Mouse (Mus musculus): ENCODE data around the gene Ikzf3. TPM values are rescaled to one million over a fixed set of nuclear protein-coding genes. Genes with fewer than 3 reads are reported as not detected.

Gene Ikzf3
- polyA plus RNA-seq, 2 experiments, result 0.23 to 0.45 TPM

- Histone ChIP-seq H3K4me1 (ENCODE audit: control insufficient read depth, insufficient read depth, low read length) (no peaks in the 10 kb centered on the region), H3K9me3 (ENCODE audit: control insufficient read depth, low read length) (no peaks in the 10 kb centered on the region), H3K27me3 (ENCODE audit: control insufficient read depth, insufficient read depth, low read length) (no peaks in the 10 kb centered on the region), H3K36me3 (ENCODE audit: control insufficient read depth, insufficient read depth, low read length) (no peaks in the 10 kb centered on the region), H3K4me2 (replicated peaks; ENCODE audit: low read depth, low read length, severe bottlenecking) (no peak overlapping the region), H3K27ac (replicated peaks; ENCODE audit: low read depth, low read length) (no peak overlapping the region), H3K9ac (ENCODE audit: low read depth, low read length, severe bottlenecking) (no peak overlapping the region), H3K4me3 (replicated peaks; ENCODE audit: low read length) (no peak overlapping the region)
- TF ChIP-seq POLR2A (IDR thresholded peaks at IDR 0.05; ENCODE audit: borderline replicate concordance, extremely low read depth, insufficient read depth, insufficient read length), result no peak
- ATAC-seq (ENCODE audit: low FRiP score, low read depth), result no peak
- DNase-seq (ENCODE audit: low spot score), result no peak
- 78% methylated on average over 8 of the region's 8 CpGs for WGBS
Observed at GRCm38 (mm10) chr11:98568326-98568725, 22.5 kb upstream of the Ikzf3 start.

- TF ChIP-seq POLR2A (IDR thresholded peaks at IDR 0.05; ENCODE audit: borderline replicate concordance, extremely low read depth, insufficient read depth, insufficient read length), result no peak
- Histone ChIP-seq H3K4me3 (replicated peaks; ENCODE audit: low read length) (no peak overlapping the region), H3K27me3 (ENCODE audit: control insufficient read depth, insufficient read depth, low read length) (no peaks in the 10 kb centered on the region), H3K27ac (replicated peaks; ENCODE audit: low read depth, low read length) (no peak overlapping the region), H3K36me3 (ENCODE audit: control insufficient read depth, insufficient read depth, low read length) (no peaks in the 10 kb centered on the region), H3K4me1 (ENCODE audit: control insufficient read depth, insufficient read depth, low read length) (no peaks in the 10 kb centered on the region), H3K4me2 (replicated peaks; ENCODE audit: low read depth, low read length, severe bottlenecking) (no peak overlapping the region), H3K9me3 (ENCODE audit: control insufficient read depth, low read length) (no peaks in the 10 kb centered on the region), H3K9ac (ENCODE audit: low read depth, low read length, severe bottlenecking) (no peak overlapping the region)
- 65% methylated on average over 13 of the region's 13 CpGs for WGBS
- DNase-seq (ENCODE audit: low spot score) (no peak), ATAC-seq (ENCODE audit: low FRiP score, low read depth) (no peak)
Observed at GRCm38 (mm10) chr11:98563921-98564414, 18.1 kb upstream of the Ikzf3 start.

GRCm38 (mm10) chr11:98563025-98563424, 17.2 kb upstream of the Ikzf3 start:
- DNase-seq (ENCODE audit: low spot score) (no peak), ATAC-seq (ENCODE audit: low FRiP score, low read depth) (no peak)
- no peaks in the 10 kb centered on the region for H3K27me3 ChIP-seq (ENCODE audit: control insufficient read depth, insufficient read depth, low read length)
- TF ChIP-seq POLR2A (IDR thresholded peaks at IDR 0.05; ENCODE audit: borderline replicate concordance, extremely low read depth, insufficient read depth, insufficient read length), result no peak
- no peak overlapping the region for H3K9ac ChIP-seq (ENCODE audit: low read depth, low read length, severe bottlenecking)
- H3K4me2 ChIP-seq (replicated peaks; ENCODE audit: low read depth, low read length, severe bottlenecking), result no peak overlapping the region
- no peaks in the 10 kb centered on the region for H3K9me3 ChIP-seq (ENCODE audit: control insufficient read depth, low read length)
- 81% methylated on average over 3 of the region's 3 CpGs for WGBS
- H3K36me3 ChIP-seq (ENCODE audit: control insufficient read depth, insufficient read depth, low read length), result no peaks in the 10 kb centered on the region
- no peak overlapping the region for H3K27ac ChIP-seq (replicated peaks; ENCODE audit: low read depth, low read length)
- H3K4me3 ChIP-seq (replicated peaks; ENCODE audit: low read length), result no peak overlapping the region
- no peaks in the 10 kb centered on the region for H3K4me1 ChIP-seq (ENCODE audit: control insufficient read depth, insufficient read depth, low read length)

- Histone ChIP-seq H3K36me3 (ENCODE audit: control insufficient read depth, insufficient read depth, low read length) (no peaks in the 10 kb centered on the region), H3K9ac (ENCODE audit: low read depth, low read length, severe bottlenecking) (no peak overlapping the region), H3K4me2 (replicated peaks; ENCODE audit: low read depth, low read length, severe bottlenecking) (no peak overlapping the region), H3K27me3 (ENCODE audit: control insufficient read depth, insufficient read depth, low read length) (no peaks in the 10 kb centered on the region), H3K27ac (replicated peaks; ENCODE audit: low read depth, low read length) (no peak overlapping the region), H3K9me3 (ENCODE audit: control insufficient read depth, low read length) (no peaks in the 10 kb centered on the region), H3K4me1 (ENCODE audit: control insufficient read depth, insufficient read depth, low read length) (no peaks in the 10 kb centered on the region), H3K4me3 (replicated peaks; ENCODE audit: low read length) (no peak overlapping the region)
- no peak for TF ChIP-seq POLR2A (IDR thresholded peaks at IDR 0.05; ENCODE audit: borderline replicate concordance, extremely low read depth, insufficient read depth, insufficient read length)
- ATAC-seq (ENCODE audit: low FRiP score, low read depth) (no peak), DNase-seq (ENCODE audit: low spot score) (no peak)
- 16% methylated on average over 7 of the region's 7 CpGs for WGBS
Observed at GRCm38 (mm10) chr11:98560942-98561341, 15.1 kb upstream of the Ikzf3 start.

GRCm38 (mm10) chr11:98555124-98555700, 9.4 kb upstream of the Ikzf3 start:
- H3K36me3 ChIP-seq (ENCODE audit: control insufficient read depth, insufficient read depth, low read length), result no peaks in the 10 kb centered on the region

More at GRCm38 (mm10) chr11:98555124-98555700, 9.4 kb upstream of the Ikzf3 start:
- Histone ChIP-seq H3K4me2 (replicated peaks; ENCODE audit: low read depth, low read length, severe bottlenecking) (no peak overlapping the region), H3K27ac (replicated peaks; ENCODE audit: low read depth, low read length) (no peak overlapping the region), H3K9ac (ENCODE audit: low read depth, low read length, severe bottlenecking) (no peak overlapping the region), H3K4me1 (ENCODE audit: control insufficient read depth, insufficient read depth, low read length) (peaks cover 5% of the 10 kb centered on the region; the same call in 1 of the 2 replicates), H3K4me3 (replicated peaks; ENCODE audit: low read length) (no peak overlapping the region), H3K27me3 (ENCODE audit: control insufficient read depth, insufficient read depth, low read length) (peaks cover 3% of the 10 kb centered on the region), H3K9me3 (ENCODE audit: control insufficient read depth, low read length) (no peaks in the 10 kb centered on the region)
- TF ChIP-seq POLR2A (IDR thresholded peaks at IDR 0.05; ENCODE audit: borderline replicate concordance, extremely low read depth, insufficient read depth, insufficient read length), result no peak
- WGBS, result 62% methylated on average over 12 of the region's 12 CpGs
- ATAC-seq (ENCODE audit: low FRiP score, low read depth), result no peak
- no peak for DNase-seq (ENCODE audit: low spot score)
